Mouse (Mus musculus): Measurements from ENCODE around the gene Olfr873.
"Not testable (repeated sequence)": the region's sequence is repeated elsewhere in the genome, so short reads cannot be mapped to it uniquely, and the experiment has no call there.

Olfr873 gene

DNA sequence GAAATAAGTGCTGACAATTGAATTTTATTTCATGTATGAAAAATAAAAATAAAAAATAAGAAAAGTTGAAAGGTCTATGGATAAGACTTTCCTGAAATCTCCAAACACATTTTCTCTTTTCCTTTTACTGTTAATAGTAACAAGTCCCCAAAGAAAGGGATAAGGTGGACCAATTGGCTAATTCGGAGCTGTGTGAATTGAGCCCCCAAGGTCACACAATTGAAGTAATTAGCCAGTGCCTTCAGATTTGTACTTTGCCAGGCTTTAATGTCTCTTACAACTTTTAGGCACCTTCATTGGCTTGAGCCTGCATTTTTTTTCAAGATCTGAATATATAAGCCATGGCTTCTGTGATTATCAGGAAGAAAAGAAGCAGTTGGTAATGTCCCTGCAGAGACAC, at the start of gene Olfr873:
Olfr873 (plus strand) TSS at position 301 of the 400 bp plus-strand sequence.
- no peak for DNase-seq

DNA sequence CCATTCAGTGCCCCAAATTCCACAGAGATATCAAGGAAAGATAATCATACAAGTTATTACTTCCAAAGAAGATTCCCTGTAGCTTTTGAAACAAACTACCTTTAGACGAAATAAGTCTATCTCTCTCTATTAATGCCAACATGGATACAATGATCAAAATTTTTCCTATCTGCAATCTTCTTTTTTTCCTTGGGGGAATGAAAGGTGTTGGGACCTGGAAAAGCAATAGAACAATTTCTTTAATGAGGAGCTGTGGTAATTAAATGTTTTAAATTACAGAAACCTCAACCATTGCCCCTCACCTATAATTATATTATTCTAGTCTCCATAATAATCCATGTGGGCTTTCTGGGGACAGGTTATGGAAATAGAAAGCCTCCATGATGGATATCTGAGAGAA, 16.3 kb upstream of the Olfr873 start, which contains the start of gene Olfr39:
Olfr39 (plus strand) TSS at position 301 of the 400 bp plus-strand sequence.
- DNase-seq, result no peak

GRCm38 (mm10) chr9:20295562-20295961, 2.8 kb upstream of the Olfr873 start:
- DNase-seq, result not testable (repeated sequence)

- DNase-seq, result no peak
These were observed 37.7 kb downstream of the Olfr873 start, which contains the start of gene Olfr18 for GRCm38 (mm10) chr9:20335994-20336393. TSS of gene Olfr18 (minus strand) at chr9:20336094.

GRCm38 (mm10) chr9:20348501-20348900, 50.2 kb downstream of the Olfr873 start:
- DNase-seq, result no peak
